Mouse (Mus musculus) fat pad, adult 2 months (tissue): Measurements from ENCODE around the gene Dcaf6.
A peak's percentile ranks its signal among the peaks of the same experiment; 100 is the strongest.
"Not testable (repeated sequence)": the region's sequence is repeated elsewhere in the genome, so short reads cannot be mapped to it uniquely, and the experiment has no call there.

Source experiments
- DNase-seq: peaks from one replicate; pipeline ENCODE4 v3.0.0-alpha.2; 2011; ENCODE audit warnings: low read depth, low spot score; ENCODE audit errors: extremely low read depth

Gene Dcaf6

DNA sequence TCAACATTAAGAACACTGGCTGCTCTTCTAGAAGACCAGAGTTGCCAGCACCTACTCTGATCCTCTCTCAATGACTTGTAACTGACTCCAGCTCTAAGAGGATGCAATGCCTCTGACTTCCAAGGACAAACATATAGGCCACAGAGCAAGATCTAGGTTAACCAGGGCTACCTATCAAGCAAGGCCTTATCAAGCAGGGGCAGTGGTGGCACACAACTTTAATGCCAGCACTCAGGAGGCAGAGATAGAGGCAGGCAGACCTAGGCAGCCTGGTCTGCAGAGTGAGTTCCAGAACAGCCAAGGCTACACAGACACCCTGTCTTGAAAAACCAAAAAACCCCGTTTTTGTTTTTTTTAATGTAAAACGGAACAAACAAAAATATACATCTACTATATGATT is 34.0 kb downstream of the Dcaf6 start:
- no peak for DNase-seq

DNA sequence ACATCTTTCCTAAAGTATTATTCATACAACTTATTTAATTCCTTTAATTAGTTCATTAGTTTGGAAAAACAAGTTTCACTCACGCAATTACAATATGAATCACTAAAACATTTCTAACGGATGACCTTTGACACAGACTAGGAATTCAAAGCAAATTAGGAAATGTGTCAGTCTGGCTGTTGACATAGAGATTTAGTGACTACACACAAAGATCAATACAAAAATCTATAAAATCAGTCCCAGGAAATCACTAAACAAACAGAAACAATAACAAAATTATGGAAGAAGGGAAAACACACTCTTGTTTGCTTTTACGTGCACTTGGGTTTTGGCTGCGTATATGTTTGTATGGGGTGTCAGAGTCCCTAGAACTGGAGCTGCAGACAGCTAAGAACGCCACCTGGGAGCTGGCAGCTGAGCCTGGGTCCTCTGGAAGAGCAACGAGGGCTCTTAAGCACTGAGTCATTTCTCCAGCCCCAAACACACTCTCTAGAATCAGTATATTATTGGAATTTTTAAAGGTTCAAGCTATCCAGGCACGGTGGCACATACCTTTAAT is 38.8 kb downstream of the Dcaf6 start:
- no peak for DNase-seq

DNA sequence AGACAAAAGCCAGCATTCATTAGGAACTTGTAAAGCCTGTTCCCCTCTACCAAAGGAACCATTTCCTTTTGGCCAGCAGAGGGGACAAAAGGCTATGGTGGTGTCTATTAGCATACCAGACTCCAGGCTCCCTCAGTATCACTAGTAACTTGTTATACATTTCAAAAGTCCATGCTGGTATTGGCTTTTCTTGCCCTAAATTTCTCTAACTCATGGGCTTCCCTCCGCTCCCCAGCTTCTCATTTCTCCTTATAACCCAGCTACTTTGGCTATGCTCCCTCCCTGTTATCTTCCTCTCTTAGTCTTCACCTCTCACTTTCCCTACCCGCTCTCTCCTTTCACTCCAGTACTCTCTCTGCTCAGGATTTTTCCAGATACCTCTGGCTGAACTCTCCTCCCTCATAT is 63.9 kb downstream of the Dcaf6 start:
- no peak for DNase-seq

DNA sequence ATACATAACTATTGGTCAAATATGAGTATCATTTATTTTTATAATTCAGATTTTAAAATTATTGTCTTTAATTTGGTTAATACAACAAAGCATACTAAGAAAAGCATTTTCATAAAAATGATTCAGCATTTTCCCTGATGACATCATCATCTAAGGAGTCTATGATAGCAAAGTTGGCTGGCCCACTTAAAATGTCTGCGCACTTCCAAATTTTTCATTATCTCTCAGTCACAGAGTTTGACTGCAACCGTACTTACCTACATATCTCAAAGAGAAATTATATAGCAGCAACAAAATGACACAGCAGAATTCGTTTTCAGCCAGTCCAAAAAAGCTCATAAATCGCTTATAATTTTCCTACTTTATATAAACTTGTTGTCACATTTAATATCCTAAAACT is 64.3 kb downstream of the Dcaf6 start:
- no peak for DNase-seq

DNA sequence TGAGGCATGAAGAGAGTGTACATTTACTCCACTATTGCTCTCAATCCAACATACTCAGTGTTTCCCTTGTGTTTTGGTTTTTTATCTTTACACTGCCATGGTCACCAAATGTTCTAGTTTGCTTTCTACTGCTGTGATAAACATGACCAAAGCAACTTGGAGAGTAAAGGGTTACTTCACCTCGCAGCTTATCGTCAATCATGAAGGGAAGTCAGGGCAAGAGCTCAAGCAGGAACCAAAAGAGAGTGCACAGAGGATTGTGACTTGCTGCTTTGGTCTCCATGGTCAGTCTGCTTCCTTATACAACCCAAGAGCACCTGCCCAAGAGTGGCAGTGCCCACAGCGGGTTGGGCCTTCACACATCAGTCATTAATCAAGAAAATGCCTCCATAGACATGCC is 65.4 kb downstream of the Dcaf6 start:
- DNase-seq: no peak

DNA sequence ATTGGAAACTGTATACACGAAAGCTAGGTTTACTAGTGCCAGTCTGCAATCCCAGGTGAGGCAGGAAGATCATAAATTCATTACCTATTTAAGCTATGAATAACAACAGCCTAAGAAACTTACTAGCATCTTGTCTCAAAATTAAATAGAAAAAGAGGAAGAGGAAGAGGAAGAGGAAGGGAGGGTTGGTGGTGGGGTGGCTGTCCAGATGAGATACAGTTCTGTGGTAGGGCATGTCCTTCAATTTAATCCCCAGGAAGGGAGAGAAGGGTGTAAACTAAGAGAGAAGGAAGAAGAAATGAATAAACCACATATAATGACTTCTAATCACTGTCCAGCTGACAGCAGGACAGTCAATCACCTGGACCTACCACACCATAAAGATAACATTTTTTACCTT is 67.2 kb downstream of the Dcaf6 start:
- no peak for DNase-seq

DNA sequence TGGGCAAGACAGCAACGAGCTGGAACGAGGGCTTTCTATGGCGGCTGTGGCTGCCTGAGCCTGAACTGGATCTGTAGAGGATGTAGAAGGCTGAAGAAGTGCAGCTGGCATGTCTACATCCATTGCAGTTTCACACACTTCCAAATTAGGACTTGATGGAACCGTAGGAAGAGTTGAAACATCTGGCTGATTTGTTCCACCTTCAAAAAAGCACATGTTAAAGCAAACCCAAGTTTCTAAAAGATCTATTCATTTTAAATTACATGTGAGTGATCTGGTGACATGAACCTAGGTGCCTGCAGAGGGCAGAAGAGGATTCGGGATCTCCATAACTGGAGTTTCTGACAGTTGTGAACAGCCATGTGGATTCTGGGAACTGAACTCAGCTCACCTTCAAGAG is 71.6 kb downstream of the Dcaf6 start:
- DNase-seq: no peak

DNA sequence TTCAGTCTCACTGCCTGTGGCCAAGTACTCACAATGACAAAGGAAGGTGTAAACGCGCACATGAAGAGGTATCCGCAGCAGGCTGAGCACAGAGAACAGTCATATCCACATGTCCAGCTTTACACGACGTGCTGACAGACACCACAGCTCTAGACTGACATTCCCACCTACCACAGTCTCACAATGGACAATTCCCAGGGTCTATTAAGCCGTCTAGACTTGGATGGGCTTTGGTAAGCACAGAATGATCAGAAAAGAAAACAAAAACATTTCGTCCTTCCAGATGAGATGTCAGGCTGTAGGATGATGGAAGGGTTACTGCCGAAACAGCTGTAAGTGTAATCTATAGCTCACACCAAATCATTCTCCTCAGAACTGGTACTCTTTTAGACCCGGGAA is 73.8 kb downstream of the Dcaf6 start:
- no peak for DNase-seq

DNA sequence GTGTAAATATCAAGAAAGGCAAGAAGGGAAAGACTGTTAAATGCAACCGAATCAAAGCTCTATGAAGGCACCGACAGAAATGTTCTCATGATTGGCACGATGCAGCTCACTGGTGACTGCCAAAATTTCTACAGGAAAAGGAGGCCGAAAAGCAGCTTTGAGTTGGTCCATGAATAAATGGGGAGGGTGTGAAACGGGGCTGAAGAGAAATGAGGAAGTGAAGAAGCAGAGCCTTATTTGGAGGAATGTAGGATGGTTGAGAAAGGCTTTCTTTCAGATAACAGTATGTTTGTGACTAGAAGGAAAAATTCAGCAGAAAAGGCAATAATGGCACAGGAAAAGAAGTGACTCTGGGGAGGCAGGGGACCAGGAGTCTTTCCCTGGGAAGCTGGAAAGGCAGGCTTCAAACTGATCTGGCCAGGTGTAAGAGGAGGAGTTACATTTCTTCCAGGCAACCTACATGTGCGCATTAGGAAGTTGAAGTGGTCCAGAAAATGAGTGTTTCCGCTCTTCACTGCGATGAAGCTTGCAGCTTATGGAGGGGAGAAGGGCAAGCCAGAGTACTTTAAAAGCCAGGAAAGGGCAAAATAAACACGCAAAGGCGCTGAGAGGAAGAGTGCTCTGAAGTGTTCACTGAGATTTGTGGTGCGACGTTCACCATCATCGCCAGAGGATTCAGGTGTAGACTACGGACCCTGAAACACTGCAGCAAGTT is 74.3 kb downstream of the Dcaf6 start:
- no peak for DNase-seq

DNA sequence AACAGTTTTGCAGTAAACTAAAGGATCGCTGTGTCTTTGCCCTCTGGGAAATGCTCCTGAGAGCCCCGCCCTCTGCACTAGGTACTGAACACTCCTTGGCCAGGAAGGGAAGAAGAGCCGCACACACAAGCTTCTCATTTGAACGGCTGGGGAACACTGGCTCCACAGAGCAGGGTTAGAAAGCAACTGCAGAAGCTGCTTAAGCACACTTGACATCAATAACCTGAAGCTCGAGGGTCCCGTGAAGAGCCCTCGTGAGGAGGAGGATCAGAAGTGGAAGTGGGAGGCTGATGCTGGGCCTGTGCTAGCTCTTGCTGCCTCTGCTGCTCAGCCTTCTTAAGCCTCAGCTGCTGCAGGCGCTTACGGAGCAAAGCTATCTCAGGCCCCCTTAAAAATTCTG is 86.4 kb downstream of the Dcaf6 start:
- DNase-seq: no peak

DNA sequence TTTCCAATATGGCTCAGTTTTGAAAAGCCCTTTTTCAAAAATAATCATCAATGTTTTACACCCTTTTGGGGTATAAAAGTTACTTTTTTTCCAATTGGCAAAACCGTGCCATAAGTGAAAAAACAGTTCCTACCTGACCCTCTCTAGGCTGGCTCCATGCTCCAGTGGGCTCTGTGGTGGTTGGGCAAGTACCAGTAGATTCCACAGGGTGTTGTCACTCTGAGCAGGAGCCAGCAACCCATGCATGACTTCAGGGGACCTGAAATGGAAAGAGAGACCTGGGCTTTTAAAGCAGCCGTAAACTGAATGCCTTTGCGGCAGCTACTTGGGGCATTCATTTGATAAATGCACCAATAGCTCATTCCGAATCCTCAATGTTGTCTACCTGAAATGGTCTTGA is 89.3 kb downstream of the Dcaf6 start:
- DNase-seq: no peak

DNA sequence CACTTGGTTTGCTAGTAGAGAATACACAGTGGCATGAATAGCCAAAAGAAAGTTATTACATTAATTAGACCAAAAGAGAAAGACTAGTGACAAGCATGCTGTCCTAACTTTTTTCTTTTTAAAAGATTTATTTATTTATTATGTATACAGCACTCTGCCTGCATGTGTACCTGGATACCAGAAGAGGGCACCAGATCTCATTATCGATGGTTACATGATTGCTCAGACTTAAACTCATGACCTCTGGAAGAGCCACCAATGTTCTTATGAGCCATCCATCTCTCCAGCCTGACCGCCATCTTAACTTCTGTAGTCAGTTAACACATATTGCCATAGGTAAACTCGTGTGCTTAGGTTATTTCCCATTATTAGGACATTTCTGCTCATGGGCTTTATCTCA is 95.2 kb downstream of the Dcaf6 start:
- no peak for DNase-seq

DNA sequence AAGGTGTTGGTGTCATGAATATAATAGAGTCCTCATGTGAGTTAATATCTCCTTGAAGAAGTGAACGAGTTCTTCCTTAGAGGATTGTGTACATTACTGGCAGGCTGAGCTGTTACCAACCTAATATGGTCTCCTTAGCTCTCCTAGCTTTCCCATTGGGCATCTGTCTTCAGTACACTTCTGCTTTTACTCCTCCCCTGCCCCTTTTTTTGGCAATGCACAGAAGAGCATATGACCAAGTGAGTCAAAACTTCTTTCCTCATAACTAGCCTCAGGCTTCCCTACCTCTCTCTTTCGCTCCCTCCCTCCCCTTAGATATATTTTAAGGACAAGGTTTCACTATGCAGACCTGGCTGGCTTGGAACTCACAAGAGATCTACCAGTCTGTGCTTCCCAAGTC is 97.0 kb downstream of the Dcaf6 start:
- DNase-seq: peak; percentile 21

DNA sequence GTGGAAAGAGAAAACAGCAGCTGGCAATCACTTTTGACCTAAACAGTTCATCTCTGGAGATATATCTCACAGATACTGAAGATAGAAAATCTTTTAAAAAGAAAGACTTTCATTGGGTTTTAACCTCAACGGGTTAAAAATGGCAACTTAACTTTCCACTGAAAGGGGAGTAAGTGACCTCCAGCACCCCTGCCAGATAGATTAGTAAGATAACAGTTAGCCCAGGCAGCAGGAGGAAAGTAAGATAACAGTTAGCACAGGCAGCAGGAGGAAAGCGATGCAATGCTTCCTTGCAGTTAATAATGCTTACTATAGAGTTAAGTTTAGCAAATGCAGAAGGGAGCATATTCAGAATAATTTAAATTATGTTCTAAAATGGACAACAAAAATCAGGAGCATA is 103.9 kb downstream of the Dcaf6 start:
- DNase-seq: no peak

DNA sequence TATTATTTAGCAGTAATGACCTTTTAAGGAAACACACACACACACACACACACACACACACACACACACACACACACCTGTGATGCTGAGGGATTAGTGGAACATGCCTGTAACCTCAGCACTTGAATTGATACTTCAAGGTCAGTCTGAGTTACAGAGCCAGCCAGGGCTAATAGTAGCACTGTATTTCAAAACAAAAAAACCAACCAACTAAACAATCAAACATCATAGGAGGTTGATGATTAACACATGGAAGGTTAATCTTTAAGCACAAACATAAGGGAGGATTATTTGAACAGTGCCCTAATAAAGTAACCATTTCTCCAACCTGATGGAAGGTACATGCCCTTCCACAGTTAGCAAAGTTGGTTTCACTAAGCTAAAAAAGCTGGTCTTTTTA is 111.6 kb downstream of the Dcaf6 start:
- DNase-seq: no peak

DNA sequence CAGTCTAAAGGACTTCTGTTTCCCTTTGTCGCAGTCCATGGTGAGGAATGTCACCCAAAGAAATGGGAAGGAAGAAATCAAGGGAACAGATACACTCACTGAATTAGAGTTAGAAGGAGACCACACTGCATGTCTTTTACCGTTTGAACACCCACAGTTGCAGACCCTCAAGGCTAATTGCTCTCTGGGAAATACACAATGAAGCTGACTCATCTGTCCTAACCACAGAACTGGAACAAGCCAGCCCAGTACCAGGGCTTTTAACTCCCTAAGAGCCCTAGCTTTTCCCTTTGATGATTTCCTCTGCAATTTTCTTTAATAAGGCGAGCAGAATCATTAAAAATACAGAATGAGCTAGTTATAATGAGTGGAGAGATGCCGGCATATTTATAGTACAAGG is 115.8 kb downstream of the Dcaf6 start:
- no peak for DNase-seq

DNA sequence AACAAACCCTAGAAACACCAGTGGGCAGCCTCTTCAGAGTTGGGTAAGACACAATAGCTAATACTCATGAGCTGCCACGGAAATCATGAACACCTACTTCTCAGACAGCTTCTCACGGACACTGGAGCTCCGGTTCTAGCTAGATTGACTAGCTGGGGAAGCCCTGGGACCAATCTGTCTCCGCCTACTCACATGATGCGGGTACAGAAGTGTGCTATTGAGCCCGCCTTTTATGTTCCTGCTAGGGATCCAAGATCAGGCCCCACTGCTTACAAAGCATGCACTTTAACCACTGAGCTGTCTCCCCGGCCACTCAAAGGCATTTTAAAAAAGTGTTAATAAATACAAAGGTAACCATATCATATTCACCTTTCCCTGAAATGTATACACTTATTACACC is 118.1 kb downstream of the Dcaf6 start:
- no peak for DNase-seq

DNA sequence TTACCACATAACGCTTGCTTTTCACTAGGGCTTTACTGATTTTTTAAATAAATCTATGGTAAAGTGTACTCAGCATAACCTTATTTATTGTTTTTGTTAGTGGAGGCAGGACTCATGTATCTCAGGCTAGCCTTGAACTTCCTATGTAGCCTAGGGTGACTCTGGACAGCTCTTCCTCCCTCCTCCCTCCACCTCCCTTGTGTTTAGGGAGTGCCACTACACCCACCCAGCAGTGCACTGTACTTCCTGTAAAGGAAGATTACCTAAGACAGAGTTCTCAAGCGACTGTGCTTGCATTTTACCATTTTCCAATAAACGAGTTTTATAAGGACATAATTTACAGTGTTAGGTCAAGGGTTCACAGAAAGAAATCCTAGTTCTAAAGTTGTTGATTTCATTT is 127.5 kb downstream of the Dcaf6 start:
- no peak for DNase-seq

DNA sequence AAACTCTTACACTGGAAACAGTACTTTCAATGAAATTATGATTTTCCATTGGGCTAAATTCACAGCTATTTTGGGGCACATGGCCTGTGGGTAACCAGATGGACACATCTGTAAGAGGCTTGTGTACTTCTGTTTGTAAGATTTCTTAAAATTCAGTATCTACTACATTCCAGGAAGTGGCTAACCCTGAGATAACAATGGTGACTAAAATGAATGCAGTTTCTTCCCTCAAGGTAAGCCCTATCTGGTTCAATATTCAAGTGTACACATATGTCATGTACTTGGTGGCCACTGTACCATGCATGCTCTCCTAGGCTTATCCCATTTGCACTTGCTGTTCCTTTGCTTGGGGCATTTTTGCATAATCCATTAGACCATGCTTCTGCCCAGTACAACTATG is 129.4 kb downstream of the Dcaf6 start:
- no peak for DNase-seq

DNA sequence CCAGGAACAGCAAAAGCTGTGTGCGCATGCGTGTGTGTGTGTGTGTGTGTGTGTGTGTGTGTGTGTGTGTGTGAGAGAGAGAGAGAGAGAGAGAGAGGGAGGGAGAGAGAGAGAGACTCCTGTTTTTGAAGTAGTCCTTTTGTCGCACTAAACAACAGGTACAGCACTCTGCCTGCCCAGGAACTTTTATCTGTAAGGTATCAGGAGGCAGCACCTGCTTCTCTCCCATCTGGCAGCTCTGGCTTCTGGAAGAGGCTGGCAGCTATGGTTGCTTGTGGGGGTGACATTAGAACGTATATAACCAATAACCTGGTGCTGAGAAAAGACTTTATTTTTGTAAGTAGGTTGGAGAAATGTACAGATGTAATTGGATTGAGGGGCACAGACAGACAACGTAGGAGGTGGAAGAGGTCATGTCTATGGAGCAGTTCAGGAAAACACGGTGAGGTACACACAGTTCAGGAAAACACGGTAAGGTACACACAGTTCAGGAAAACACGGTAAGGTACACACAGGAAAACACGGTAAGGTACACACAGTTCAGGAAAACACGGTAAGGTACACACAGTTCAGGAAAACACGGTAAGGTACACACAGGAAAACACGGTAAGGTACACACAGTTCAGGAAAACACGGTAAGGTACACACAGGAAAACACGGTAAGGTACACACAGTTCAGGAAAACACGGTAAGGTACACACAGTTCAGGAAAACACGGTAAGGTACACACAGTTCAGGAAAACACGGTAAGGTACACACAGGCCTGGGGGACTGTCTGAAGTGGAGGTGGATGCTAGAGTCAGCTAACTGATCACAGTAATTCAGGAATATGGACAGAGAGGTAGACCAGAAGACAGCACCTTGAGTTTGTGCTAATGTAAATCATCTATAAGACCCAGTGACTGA is 131.6 kb downstream of the Dcaf6 start:
- not testable (repeated sequence) for DNase-seq

DNA sequence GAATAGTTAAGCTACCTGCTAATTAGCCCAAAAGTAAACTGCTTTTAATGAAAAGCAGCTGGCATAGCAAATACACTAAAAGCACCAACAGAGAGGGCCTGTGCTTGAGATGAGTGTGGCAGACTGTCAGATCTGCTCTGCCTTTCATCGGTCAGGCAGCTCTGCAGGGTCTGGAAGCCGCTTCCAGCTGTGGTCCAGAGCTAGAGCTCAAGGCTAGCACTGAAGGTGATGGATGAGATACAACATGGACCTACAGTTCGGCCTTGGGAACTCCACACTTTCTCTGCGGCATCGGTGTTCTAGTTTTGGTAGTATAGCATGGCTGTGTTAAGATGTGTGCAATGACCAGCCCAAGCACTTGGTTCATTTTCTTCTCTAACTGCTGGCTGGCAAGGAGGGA is 132.4 kb downstream of the Dcaf6 start:
- DNase-seq: no peak

DNA sequence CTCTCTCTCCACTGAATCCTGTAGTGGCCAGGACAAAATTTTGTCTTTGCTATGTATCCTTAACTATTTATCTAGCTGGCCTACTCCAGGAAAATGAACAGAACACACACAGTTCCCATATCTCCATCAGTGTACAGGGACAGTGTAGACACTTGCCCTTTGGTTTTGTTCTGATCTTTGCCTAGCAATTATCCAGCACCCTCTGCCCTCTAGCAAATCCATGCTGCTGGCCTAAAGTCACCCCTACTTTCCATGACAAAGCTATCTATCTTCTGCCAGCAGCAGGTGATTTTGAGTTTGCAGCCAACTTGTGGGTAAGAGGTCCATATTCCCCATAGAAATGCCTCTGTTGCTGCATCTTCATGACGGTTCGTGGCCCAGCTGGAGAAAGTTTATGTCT is 132.9 kb downstream of the Dcaf6 start:
- DNase-seq: no peak
